Mouse (Mus musculus) bone marrow, adult 2 months (tissue): ENCODE data around the gene Tbc1d22b. TPM values are rescaled to one million over a fixed set of nuclear protein-coding genes. Genes with fewer than 3 reads are reported as not detected.

Experiments used
- H3K27ac ChIP-seq: fragments of 200-500 bp; 2 replicates; pipeline ENCODE4 v1.5.1; 2012; ENCODE audit warnings: low read depth, mild to moderate bottlenecking, control low read depth, inconsistent platforms, low read length; ENCODE audit not compliant: control insufficient read depth, poor library complexity, insufficient read depth
- H3K4me1 ChIP-seq: fragments of 200-500 bp; 2 replicates; pipeline ENCODE4 v1.6.1; 2011; ENCODE audit warnings: low read length; ENCODE audit not compliant: control insufficient read depth, insufficient read depth
- H3K4me3 ChIP-seq: fragments of 200-500 bp; replicated peaks from 2 replicates; pipeline ENCODE3; 2011; ENCODE audit warnings: mild to moderate bottlenecking, low read depth, low read length, control low read depth; ENCODE audit not compliant: control insufficient read depth
- CTCF ChIP-seq: fragments of 200-500 bp; IDR thresholded peaks from 2 replicates; pipeline ENCODE4 v1.5.1; 2011; ENCODE audit warnings: low read length, control low read depth; ENCODE audit not compliant: control insufficient read depth, insufficient read depth
- POLR2A ChIP-seq: fragments of 200-500 bp; IDR thresholded peaks from 2 replicates; pipeline ENCODE4 v1.6.1; 2011; ENCODE audit warnings: low read depth, mild to moderate bottlenecking, control low read depth, low read length, borderline replicate concordance; ENCODE audit not compliant: control insufficient read depth
- WGBS: fragments of 180-500 bp; shearing (Covaris S2); methylation state at CpG from one replicate; pipeline ENCODE4 v1.1.7; 2018; 5-methylcytosine and 5-hydroxymethylcytosine counted together
- polyA plus RNA-seq: library from polyadenylated mRNA; stranded (reverse); fragments of >200 nt; gene quantifications from 2 replicates; pipeline ENCODE4 v1.2.4, GENCODE M21; 2011; ENCODE audit warnings: low replicate concordance; ENCODE audit not compliant: missing spikeins, insufficient read depth, insufficient read length

Gene Tbc1d22b
- polyA plus RNA-seq, 1 experiment, result 9.9 TPM

DNA sequence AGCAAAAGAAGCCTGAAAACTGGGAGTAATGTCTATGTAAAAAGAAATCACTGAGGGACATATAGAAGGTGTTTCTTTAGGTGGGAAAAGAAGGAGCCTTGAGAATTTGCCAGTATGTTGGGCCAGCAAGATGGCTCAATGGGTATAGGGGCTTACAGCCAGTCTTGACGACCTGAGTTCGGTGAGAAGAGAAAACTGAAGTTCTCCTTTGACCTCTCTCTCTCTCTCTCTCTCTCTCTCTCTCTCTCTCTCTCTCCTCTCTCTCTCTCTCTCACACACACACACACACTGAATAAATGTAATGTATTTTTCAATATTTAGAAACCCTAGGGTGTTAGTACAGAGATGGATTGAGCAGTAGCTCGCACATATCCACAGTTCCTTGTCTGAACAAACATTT is 1.1 kb upstream of the Tbc1d22b start:
- no peak overlapping the region for H3K4me3 ChIP-seq
- no peak for TF ChIP-seq CTCF
- no peak for TF ChIP-seq POLR2A
- WGBS, result 19% methylated on average over 3 of the region's 3 CpGs
- peaks cover 3% of the 10 kb centered on the region; the same call in 1 of the 2 replicates for H3K4me1 ChIP-seq
- no peak overlapping the region for H3K27ac ChIP-seq

GRCm38 (mm10) chr17:29548994-29549393 is 591 bp upstream of the Tbc1d22b start:
- 12% methylated on average over 8 of the region's 8 CpGs for WGBS
- no peak overlapping the region for H3K4me3 ChIP-seq
- peaks cover 3% of the 10 kb centered on the region; the same call in 1 of the 2 replicates for H3K4me1 ChIP-seq
- TF ChIP-seq CTCF (no peak), POLR2A (no peak)
- H3K27ac ChIP-seq, result no peak overlapping the region

DNA sequence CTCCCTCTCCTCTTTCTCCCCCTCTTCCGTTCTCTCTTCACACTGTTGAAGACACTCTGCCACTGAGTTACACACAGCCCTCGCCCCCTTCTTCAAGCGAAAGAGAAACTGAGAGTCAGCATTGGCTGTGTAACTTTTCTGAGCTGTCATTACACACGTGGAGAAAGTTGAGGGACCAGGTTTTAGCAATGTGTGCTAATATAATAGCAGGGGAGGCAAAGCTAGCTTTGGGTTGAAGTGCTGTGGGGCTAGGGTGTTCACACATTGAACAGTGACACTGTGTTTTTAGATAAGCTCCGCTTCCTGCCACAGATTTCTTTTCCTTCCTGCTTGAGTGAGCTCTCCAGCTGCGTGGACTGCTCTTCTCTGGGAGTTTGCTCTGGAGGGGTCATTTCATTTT is 1.4 kb downstream of the Tbc1d22b start:
- TF ChIP-seq CTCF, result no peak
- no peak for TF ChIP-seq POLR2A
- 4% methylated on average over 6 of the region's 6 CpGs for WGBS
- Histone ChIP-seq H3K27ac (no peak overlapping the region), H3K4me3 (no peak overlapping the region), H3K4me1 (peaks cover 3% of the 10 kb centered on the region; the same call in 1 of the 2 replicates)

DNA sequence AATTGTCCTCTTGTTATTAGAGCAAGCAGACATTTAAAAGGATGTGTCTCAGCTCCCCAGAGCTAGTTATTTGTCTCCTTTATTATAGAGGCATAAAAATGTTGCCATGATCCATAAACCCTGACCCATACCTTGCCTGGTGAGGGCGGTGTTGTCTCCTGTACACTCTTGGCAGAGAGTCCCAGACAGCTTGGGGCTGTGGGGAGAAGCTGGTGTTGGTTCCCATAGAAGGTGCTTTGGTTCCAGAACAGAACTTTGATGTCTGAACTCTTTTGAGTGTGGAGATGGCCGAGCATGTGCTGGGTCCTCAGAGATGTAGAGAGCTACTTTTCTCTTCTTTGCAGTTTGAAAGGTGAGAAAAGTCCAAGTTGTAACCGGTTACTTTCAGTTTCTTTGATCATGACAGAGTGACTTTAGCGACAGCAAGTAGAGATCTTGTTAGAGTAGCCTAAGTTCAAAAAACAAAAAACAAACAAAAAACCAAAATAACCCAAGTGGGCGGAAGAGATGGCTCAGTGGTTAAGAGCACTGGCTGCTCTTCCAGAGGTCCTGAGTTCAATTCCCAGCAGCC is 2.7 kb downstream of the Tbc1d22b start, which contains the start of gene Tmem217:
Tmem217 (minus strand) TSS at position 224 of the 571 bp plus-strand sequence.
- no peak within 1 kb of the TSS for H3K27ac ChIP-seq
- H3K4me3 ChIP-seq, result no peak within 1 kb of the TSS
- no peak for TF ChIP-seq POLR2A
- no peak for TF ChIP-seq CTCF
- peaks cover 3% of the 10 kb centered on the region; the same call in 1 of the 2 replicates for H3K4me1 ChIP-seq
- 85% methylated on average over 5 of the region's 5 CpGs for WGBS

GRCm38 (mm10) chr17:29554176-29554575 is 4.6 kb downstream of the Tbc1d22b start:
- Histone ChIP-seq H3K4me1 (peaks cover 3% of the 10 kb centered on the region; the same call in 1 of the 2 replicates), H3K27ac (no peak overlapping the region), H3K4me3 (no peak overlapping the region)
- no peak for TF ChIP-seq CTCF

GRCm38 (mm10) chr17:29556456-29556855 is 6.9 kb downstream of the Tbc1d22b start:
- Histone ChIP-seq H3K4me1 (no peaks in the 10 kb centered on the region), H3K27ac (no peak overlapping the region), H3K4me3 (no peak overlapping the region)
- TF ChIP-seq CTCF (no peak), POLR2A (no peak)
- 77% methylated on average over 10 of the region's 10 CpGs for whole genome bisulfite sequencing

DNA sequence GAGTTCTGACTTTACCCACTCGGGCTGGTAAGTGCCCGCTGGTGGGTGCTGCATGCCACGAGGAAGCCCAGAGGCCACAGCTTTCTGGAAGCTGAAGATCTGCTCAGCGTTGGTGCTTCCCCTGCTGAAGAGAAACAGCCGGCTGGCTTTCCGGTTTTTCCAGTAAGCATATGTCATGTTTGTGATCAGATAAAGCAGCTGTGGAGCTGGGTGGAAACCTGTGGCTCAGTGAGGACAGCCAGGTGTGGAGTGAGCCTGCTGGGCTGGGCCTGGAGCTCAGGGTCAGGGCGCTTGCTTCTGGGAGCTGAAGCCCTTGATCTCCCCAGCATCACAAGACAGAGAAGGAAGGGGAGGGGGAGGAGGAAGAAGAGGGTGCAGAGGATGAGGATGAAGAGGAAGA is 7.3 kb downstream of the Tbc1d22b start:
- WGBS, result 72% methylated on average over 7 of the region's 7 CpGs
- no peak for TF ChIP-seq POLR2A
- TF ChIP-seq CTCF, result no peak
- no peak overlapping the region for H3K27ac ChIP-seq

DNA sequence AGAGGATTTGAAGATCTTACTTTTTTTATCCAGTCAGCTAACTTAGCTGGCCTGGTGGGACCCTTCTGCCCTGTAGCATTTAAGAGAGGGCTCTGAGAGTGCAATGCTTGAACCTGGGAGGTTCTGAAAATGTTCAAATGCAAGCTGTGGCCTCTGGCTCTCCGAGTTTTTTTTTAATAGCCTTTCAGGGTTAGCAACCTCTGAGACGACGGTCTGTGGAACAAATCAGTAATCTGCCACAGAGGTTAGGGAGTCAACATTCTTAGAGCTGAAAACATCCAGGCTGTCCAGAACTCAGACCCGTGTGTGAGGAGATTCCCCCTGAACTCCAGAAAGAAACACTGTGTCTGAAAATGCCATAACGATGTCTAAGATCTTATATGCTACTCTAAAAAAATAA is 8.9 kb downstream of the Tbc1d22b start:
- no peak overlapping the region for H3K27ac ChIP-seq
- 87% methylated on average over 5 of the region's 5 CpGs for WGBS
- H3K4me1 ChIP-seq, result no peaks in the 10 kb centered on the region
- TF ChIP-seq POLR2A (no peak), CTCF (no peak)
- H3K4me3 ChIP-seq, result no peak overlapping the region

More for the DNA sequence above, 7.3 kb downstream of the Tbc1d22b start:
- H3K4me3 ChIP-seq, result no peak overlapping the region
- H3K4me1 ChIP-seq, result no peaks in the 10 kb centered on the region

DNA sequence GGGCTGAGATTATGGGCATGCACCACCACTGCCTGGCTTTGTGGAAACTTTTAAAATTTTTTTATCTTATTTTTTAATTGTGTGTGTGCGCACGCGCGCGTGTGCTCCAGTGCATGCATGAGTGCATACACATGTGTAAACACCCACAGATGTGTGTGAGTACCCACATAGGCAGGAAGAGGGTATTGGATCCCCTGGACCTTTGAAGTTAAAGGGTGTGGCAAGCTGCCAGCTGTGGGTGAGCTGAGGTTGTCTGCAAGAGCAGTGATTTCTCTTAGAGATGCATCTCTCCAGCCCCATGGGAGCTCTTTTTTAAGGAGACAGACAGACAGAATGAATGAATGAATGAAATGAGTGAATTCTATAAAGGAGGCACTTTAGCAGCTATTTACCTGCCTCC is 15.9 kb downstream of the Tbc1d22b start:
- Histone ChIP-seq H3K4me3 (no peak overlapping the region), H3K27ac (no peak overlapping the region), H3K4me1 (no peaks in the 10 kb centered on the region; the same call in 1 of the 2 replicates)
- TF ChIP-seq POLR2A, result no peak
- no peak for TF ChIP-seq CTCF
- WGBS, result 94% methylated on average over 5 of the region's 5 CpGs
